Mouse (Mus musculus) erythroblast, adult 5-6 weeks (primary cell): ENCODE measurements around the gene Sigmar1. TPM values are rescaled to one million over a fixed set of nuclear protein-coding genes. Genes with fewer than 3 reads are reported as not detected.

Experiments used
- ATAC-seq: replicated peaks from 2 replicates; pipeline ENCODE4 v1.8.0; 2016; ENCODE audit warnings: moderate number of reproducible peaks, mild to moderate bottlenecking, moderate TSS enrichment, inconsistent platforms; ENCODE audit not compliant: poor library complexity, low FRiP score, severe bottlenecking
- total RNA-seq, 2 experiments: library from RNA; stranded (forward) in 1 of 2; stranded (reverse) in 1 of 2; fragments of 150-400 nt in 1 of 2; fragments of 200-764, 138-1000 nt in 1 of 2; gene quantifications; 2 replicates each; pipeline versions ENCODE4 v1.2.3 to v1.2.4; 2015 to 2017; ENCODE audit warnings: low replicate concordance in 2 of 2

Gene Sigmar1
- total RNA-seq, 2 experiments from 2014 or later: 1.7 to 7.2 TPM

GRCm38 (mm10) chr4:41758701-41759100, 2.7 kb upstream of the Sigmar1 start:
- ATAC-seq: no peak

DNA sequence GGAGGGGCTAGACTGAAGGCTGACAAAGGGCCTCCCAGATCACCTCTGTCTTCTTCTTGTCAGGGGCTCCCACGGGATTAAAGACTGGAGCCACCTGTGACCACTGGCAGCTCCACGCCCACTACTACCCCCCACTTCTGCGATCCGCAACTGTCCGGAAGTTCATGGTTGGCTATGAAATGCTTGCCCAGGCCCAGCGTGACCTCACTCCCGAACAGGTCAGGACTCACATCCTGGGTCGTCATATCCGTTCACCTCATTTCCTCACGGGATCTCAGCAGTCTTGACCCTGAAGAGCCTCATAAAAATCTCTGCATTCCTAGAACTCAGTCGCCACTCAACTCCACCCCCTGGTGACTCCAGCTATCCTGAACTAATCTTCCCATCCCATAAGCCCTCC, 2.1 kb upstream of the Sigmar1 start:
- ATAC-seq: no peak

GRCm38 (mm10) chr4:41757321-41757720, 1.4 kb upstream of the Sigmar1 start:
- no peak for ATAC-seq

DNA sequence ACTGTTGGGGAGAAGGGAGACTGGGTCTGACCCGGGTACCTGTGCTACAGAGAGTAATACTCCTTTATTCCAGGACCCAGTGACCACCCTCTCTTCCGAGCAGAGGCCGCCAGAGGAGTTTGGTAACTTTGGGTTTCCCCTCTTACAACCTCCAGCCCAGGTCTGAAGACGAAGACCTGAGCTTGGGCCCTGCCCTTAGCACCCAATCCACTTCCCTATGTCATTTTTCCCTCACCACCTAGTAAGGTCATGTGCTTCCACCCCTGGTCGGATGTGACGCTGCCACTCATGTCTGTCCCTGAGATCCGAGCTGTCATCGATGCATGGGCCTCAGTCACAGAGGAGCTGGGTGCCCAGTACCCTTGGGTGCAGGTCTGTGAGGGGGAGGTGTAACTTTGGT, 483 bp upstream of the Sigmar1 start:
- ATAC-seq: no peak; the same call in 1 of the 2 replicates

- ATAC-seq: peak; percentile 73
These were observed 1.1 kb downstream of the Sigmar1 start, which contains the start of gene Galt for GRCm38 (mm10) chr4:41754797-41755337. TSS of gene Galt (plus strand) at chr4:41755228.

- no peak for ATAC-seq
These were observed 10.9 kb downstream of the Sigmar1 start for GRCm38 (mm10) chr4:41745021-41745420.

GRCm38 (mm10) chr4:41744131-41744530, 11.8 kb downstream of the Sigmar1 start:
- no peak for ATAC-seq

GRCm38 (mm10) chr4:41741158-41741560, 14.8 kb downstream of the Sigmar1 start:
- ATAC-seq: peak; percentile 92

DNA sequence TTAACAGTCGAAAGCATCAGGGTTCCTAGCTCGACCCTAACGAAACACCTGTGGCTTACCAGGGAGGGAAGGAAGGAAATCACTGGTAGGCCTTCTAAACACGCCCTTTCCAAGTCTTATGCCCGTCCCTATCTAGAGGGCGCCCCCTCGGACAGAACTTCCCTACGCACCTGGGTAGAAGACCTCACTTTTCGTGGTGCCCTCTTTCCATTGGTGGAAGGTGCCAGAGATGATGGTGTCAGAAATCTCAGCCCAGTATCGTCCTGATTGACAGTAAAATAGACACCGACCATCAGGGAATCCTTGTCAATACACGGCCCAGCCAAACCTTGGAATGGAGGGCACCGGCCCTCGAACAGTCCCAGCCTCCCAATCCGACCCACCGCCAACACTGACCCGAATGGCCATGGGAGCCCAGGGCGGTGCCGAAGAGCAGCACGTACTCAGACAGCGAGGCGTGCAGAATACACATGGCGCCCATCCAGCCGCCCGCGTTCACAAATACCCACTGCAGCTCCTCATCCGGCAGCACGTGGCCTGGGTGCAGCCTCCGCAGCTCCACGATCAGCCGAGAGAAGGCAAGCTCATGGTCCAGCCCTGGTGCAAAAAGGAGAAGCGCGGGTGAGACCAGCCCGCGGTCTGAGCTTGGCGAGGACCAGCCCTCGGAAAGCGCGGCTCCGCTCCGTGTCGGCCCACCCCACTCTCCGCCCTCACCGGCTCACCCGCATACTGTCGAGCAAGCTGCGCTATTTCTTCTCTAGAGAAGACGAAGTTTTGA, 15.4 kb downstream of the Sigmar1 start:
- ATAC-seq: peak; percentile 71

GRCm38 (mm10) chr4:41739260-41739659, 16.7 kb downstream of the Sigmar1 start:
- no peak for ATAC-seq

GRCm38 (mm10) chr4:41738256-41738603, 17.7 kb downstream of the Sigmar1 start:
- ATAC-seq: no peak

DNA sequence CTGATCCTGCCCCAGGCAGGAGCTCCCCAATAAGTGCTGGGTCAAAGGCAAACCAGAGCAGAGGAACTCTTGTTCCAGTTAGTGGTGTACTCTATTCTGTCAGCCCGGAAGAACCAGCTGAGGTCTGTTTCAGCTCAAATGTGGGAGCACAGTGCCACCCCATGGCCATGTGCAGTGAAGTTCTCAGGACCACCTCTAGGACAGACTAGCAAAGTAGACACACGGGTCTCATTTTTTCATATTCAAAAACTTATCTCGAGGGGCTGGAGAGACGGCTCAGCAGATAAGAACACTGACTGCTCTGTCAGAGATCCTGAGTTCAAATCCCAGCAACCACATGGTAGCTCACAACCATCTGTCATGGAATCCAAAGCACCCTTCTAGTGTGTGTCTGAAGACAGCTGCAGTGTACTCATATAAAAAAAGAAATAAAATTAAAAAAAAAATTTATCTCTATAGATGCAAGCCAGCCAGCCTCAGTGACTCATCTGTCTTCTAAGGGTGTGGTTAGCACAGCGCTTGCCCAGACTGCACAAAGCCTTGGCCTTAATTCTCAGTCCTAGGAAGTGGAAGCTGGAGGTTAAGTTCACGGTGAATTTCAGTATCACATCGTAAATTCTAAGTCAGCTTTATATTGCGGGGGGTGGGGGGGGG, 18.2 kb downstream of the Sigmar1 start:
- ATAC-seq: no peak

GRCm38 (mm10) chr4:41731052-41731765, 24.7 kb downstream of the Sigmar1 start, which contains the start of gene Arid3c:
TSS of gene Arid3c (minus strand) at chr4:41731142.
- ATAC-seq: no peak

GRCm38 (mm10) chr4:41726826-41727621, 28.9 kb downstream of the Sigmar1 start:
- ATAC-seq: no peak

GRCm38 (mm10) chr4:41722918-41723351, 33.0 kb downstream of the Sigmar1 start, which contains the start of gene Dctn3:
TSS of gene Dctn3 (minus strand) at chr4:41723170.
- ATAC-seq: peak; percentile 99

- no peak for ATAC-seq
These were observed 39.1 kb downstream of the Sigmar1 start for GRCm38 (mm10) chr4:41716834-41717233.

- ATAC-seq: no peak
These were observed 40.4 kb downstream of the Sigmar1 start for GRCm38 (mm10) chr4:41715596-41715995.

DNA sequence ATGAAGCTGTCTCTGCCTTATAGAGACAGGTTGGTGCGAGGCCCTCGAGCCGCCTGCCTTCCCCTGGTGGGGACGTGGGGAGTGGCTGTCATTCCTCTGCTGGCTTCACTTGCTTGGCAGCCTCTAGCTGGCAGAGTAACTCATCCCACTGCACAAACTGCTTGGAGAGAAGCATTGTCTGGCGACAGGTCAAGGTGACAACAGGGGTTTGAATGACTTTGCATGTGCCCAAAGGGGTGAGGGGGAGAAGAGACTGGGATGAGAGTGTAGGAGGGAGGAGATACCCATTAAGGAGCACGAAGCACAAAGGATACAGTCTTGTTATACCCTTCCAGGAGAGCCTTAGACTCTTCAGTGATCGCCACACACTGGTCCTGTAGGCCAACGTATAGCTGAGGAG, 40.9 kb downstream of the Sigmar1 start:
- ATAC-seq: no peak

GRCm38 (mm10) chr4:41714276-41714675, 41.7 kb downstream of the Sigmar1 start:
- peak; percentile 56; the same call in 1 of the 2 replicates for ATAC-seq
